Mouse (Mus musculus): Measurements from ENCODE around the gene Oog1. TPM values are rescaled to one million over a fixed set of nuclear protein-coding genes. Genes with fewer than 3 reads are reported as not detected.
"Not testable (repeated sequence)": the region's sequence is repeated elsewhere in the genome, so short reads cannot be mapped to it uniquely, and the experiment has no call there.

Gene Oog1
- polyA plus RNA-seq (2014; fragmentation: Nextera tagmentation; extraction: Ambion mirVana) = not detected in 2 replicates

DNA sequence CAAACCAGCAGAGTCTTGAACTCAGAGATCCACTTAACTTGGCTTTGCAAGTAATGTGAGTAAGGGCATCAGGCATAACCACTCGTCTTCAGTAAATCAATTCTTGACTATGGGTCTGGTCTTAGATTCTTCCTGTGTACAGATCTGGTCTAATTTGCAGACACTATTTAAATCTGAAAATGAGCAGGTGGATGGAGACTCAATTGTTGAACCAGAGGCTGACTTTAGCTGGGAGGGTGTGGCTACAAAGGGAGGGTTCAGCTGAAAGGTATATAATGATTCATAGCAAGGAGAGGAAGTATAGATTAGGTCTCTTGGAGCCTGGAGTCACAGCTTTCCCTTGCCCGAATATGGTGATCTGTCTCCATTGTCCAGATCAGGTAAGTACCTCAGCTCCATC is at the start of gene Oog1:
Oog1 (plus strand) TSS at position 301 of the 400 bp plus-strand sequence.
- H3K4me1 ChIP-seq (ENCODE audit: control insufficient read depth, insufficient read depth, low read length); H3K27me3 ChIP-seq (ENCODE audit: control insufficient read depth, insufficient read depth, low read length); H3K9ac ChIP-seq (ENCODE audit: low read length); H3K36me3 ChIP-seq (ENCODE audit: control insufficient read depth, insufficient read depth, low read length); H3K4me2 ChIP-seq; H3K27ac ChIP-seq (ENCODE audit: low read depth, low read length); H3K9me3 ChIP-seq (ENCODE audit: control insufficient read depth, low read length); H3K4me3 ChIP-seq (ENCODE audit: low read depth, low read length); ATAC-seq (ENCODE audit: low FRiP score); DNase-seq (ENCODE audit: low spot score, missing footprints): not testable (repeated sequence)
- WGBS = 70% methylated on average over 1 of the region's 2 CpGs

DNA sequence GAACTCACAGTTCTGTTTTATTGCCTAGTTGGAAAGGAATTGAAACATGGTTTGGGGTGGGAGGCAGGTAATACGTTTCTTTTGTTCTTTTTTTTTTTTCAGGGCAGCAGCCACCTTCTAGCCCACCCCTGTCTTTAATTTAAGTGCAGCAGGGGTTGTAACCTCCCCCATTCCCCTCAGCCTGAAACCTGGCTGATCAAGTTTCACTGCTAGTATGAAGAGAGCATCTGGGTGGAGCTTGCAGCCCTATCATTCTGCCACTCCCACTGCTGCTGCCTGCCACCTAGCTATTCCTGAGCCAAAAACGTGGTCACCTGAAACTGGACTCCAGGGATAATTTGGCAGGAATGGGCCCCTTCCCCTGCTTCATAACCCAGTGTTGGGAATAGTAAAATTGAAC is 1.1 kb upstream of the Oog1 start:
- not testable (repeated sequence) for H3K36me3 ChIP-seq (ENCODE audit: control insufficient read depth, insufficient read depth, low read length); H3K4me2 ChIP-seq; H3K27me3 ChIP-seq (ENCODE audit: control insufficient read depth, insufficient read depth, low read length); H3K4me3 ChIP-seq (ENCODE audit: low read depth, low read length); ATAC-seq (ENCODE audit: low FRiP score); H3K9me3 ChIP-seq (ENCODE audit: control insufficient read depth, low read length); H3K4me1 ChIP-seq (ENCODE audit: control insufficient read depth, insufficient read depth, low read length); H3K27ac ChIP-seq (ENCODE audit: low read depth, low read length); H3K9ac ChIP-seq (ENCODE audit: low read length)
- peak; percentile 6 for DNase-seq (ENCODE audit: low spot score, missing footprints)
- WGBS = 11% methylated on average over 2 of the region's 2 CpGs

DNA sequence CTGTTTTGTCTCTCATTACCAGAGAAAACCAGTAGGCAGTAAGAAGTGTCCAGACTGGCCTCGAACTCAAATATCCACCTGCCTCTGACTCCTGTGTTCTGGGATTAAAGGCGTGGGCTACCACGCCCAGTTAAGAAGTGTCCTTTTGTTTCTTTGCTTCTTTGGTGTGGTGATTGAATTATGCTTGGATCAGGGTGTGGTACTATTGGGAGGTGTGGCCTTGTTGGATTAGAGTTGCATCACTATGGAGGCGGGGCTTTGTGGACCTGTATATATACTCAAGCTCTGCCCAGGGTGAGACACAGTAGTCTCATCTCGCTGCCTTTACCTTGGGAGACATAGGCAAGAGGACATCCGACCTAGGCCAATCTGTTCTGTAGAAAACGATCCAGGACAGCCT is 16.1 kb downstream of the Oog1 start, which contains the start of gene Gm4027:
Gm4027 (plus strand) TSS at position 301 of the 400 bp plus-strand sequence.
- ATAC-seq (ENCODE audit: low FRiP score); H3K27me3 ChIP-seq (ENCODE audit: control insufficient read depth, insufficient read depth, low read length); DNase-seq (ENCODE audit: low spot score, missing footprints); H3K4me1 ChIP-seq (ENCODE audit: control insufficient read depth, insufficient read depth, low read length); H3K4me3 ChIP-seq (ENCODE audit: low read depth, low read length); H3K27ac ChIP-seq (ENCODE audit: low read depth, low read length); H3K9me3 ChIP-seq (ENCODE audit: control insufficient read depth, low read length); H3K9ac ChIP-seq (ENCODE audit: low read length); H3K4me2 ChIP-seq; H3K36me3 ChIP-seq (ENCODE audit: control insufficient read depth, insufficient read depth, low read length): not testable (repeated sequence)
- 84% methylated on average over 6 of the region's 7 CpGs for WGBS

DNA sequence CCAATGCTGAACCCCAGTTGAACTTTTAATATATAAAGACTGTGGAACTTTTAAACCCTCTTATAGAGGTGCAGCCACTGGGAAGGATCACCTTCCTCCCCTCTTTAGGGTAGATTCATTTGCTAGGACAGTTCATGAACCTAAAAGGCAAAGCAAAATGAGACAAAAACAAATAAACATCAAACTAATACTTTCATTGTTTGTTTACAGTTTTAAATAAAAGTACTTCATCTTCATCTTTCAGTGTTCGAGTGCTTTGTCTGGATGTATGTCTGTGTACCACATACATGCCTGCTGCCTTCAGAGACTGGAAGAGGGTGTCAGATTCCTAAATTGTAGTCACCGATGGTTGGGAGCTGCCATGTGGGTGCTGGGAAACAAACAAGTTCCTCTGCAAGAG is 42.0 kb downstream of the Oog1 start, which contains the start of gene Gm16381:
Gm16381 (minus strand) TSS at position 101 of the 400 bp plus-strand sequence.
- H3K9me3 ChIP-seq (ENCODE audit: control insufficient read depth, low read length); DNase-seq (ENCODE audit: low spot score, missing footprints); H3K4me1 ChIP-seq (ENCODE audit: control insufficient read depth, insufficient read depth, low read length); H3K9ac ChIP-seq (ENCODE audit: low read length); H3K27me3 ChIP-seq (ENCODE audit: control insufficient read depth, insufficient read depth, low read length); H3K4me3 ChIP-seq (ENCODE audit: low read depth, low read length); H3K36me3 ChIP-seq (ENCODE audit: control insufficient read depth, insufficient read depth, low read length); H3K27ac ChIP-seq (ENCODE audit: low read depth, low read length); H3K4me2 ChIP-seq; ATAC-seq (ENCODE audit: low FRiP score): not testable (repeated sequence)
- 80% methylated on average over 1 of the region's 2 CpGs for WGBS

DNA sequence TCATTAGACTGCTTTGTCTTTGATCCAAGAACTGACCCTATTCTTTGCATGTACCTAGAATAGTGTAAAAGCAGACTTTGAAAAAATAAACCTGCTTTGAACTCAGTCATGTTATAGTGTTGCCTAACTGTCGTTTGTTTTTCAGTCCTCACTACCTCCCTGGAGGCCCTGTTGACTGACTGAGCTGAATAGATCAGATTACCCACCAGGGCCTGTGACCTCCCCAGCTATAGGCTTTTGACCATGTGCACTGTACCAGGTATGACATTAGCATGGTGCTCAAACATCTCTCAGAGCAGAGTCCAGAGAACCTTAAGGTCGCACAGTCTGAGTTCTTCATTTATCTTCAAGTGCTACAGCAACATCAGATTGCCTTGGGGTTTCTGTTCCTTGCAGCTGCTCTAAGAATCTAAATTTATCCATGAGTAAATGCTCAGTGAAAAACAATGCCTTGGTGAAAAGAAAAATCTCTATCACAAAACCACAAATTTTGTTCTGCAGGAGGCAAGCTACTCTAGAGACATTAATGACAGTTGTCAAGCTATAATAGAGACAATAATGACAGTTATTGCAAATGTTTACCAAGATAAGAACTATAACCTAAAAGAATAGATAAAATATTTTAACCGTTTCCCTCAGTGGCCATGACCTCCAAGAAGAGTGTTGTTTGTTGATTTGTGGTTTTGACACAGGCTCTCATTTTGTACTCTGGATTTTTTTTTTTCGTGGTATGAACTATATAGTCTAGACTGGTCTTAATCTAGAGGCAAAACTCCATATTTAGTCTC is 50.6 kb downstream of the Oog1 start:
- not testable (repeated sequence) for H3K36me3 ChIP-seq (ENCODE audit: control insufficient read depth, insufficient read depth, low read length); H3K4me1 ChIP-seq (ENCODE audit: control insufficient read depth, insufficient read depth, low read length); DNase-seq (ENCODE audit: low spot score, missing footprints); H3K27me3 ChIP-seq (ENCODE audit: control insufficient read depth, insufficient read depth, low read length); H3K27ac ChIP-seq (ENCODE audit: low read depth, low read length); H3K9ac ChIP-seq (ENCODE audit: low read length); H3K4me2 ChIP-seq; H3K9me3 ChIP-seq (ENCODE audit: control insufficient read depth, low read length); ATAC-seq (ENCODE audit: low FRiP score); H3K4me3 ChIP-seq (ENCODE audit: low read depth, low read length)
- WGBS = 74% methylated on average over 1 of the region's 4 CpGs

Other genes with a start within 250 kb of the Oog1 start
- 56.1 and 61.8 TPM in 2 replicates for gene Sptlc2, start 214.3 kb upstream of the Oog1 start, polyA plus RNA-seq (2014; fragmentation: Nextera tagmentation; extraction: Ambion mirVana)
- gene Slirp, start 158.8 kb upstream of the Oog1 start, polyA plus RNA-seq (2014; fragmentation: Nextera tagmentation; extraction: Ambion mirVana) = 283 and 306 TPM in 2 replicates
- gene Alkbh1, start 158.7 kb upstream of the Oog1 start, polyA plus RNA-seq (2014; fragmentation: Nextera tagmentation; extraction: Ambion mirVana) = 37.6 TPM in 2 replicates
- gene Snw1, start 130.4 kb upstream of the Oog1 start, polyA plus RNA-seq (2014; fragmentation: Nextera tagmentation; extraction: Ambion mirVana) = 173 and 176 TPM in 2 replicates
- not detected in 2 replicates for gene Gm5788, start 108.0 kb upstream of the Oog1 start, polyA plus RNA-seq (2014; fragmentation: Nextera tagmentation; extraction: Ambion mirVana)
- not detected in 2 replicates for gene Gm8300, start 88.4 kb upstream of the Oog1 start, polyA plus RNA-seq (2014; fragmentation: Nextera tagmentation; extraction: Ambion mirVana)
- gene Gm4027, start 16.2 kb downstream of the Oog1 start, polyA plus RNA-seq (2014; fragmentation: Nextera tagmentation; extraction: Ambion mirVana) = not detected in 2 replicates
- not detected in 2 replicates for gene Gm16381, start 41.9 kb downstream of the Oog1 start, polyA plus RNA-seq (2014; fragmentation: Nextera tagmentation; extraction: Ambion mirVana)
- gene Gm21319, start 173.1 kb downstream of the Oog1 start, polyA plus RNA-seq (2014; fragmentation: Nextera tagmentation; extraction: Ambion mirVana) = not detected in 2 replicates
- not detected in 2 replicates for gene Gm21936, start 192.8 kb downstream of the Oog1 start, polyA plus RNA-seq (2014; fragmentation: Nextera tagmentation; extraction: Ambion mirVana)
- not detected in 2 replicates for gene BB287469, start 213.9 kb downstream of the Oog1 start, polyA plus RNA-seq (2014; fragmentation: Nextera tagmentation; extraction: Ambion mirVana)
- not detected in 2 replicates for gene Gm2001, start 239.7 kb downstream of the Oog1 start, polyA plus RNA-seq (2014; fragmentation: Nextera tagmentation; extraction: Ambion mirVana)